Mouse (Mus musculus) myocyte (in vitro differentiated cells): ENCODE measurements around the gene Mylip. TPM values are rescaled to one million over a fixed set of nuclear protein-coding genes. Genes with fewer than 3 reads are reported as not detected.

Experiments
- H3K27me3 ChIP-seq: one replicate; pipeline ENCODE4 v1.6.1; 2011; ENCODE audit not compliant: control insufficient read depth, insufficient read depth, insufficient read length
- H3K36me3 ChIP-seq: one replicate; pipeline ENCODE4 v1.6.1; 2011; ENCODE audit not compliant: control insufficient read depth, insufficient read depth
- H3K4me2 ChIP-seq: one replicate; pipeline ENCODE4 v1.6.1; 2011; ENCODE audit warnings: low read depth, control low read depth
- H3K4me3 ChIP-seq: one replicate; pipeline ENCODE4 v1.5.1; 2011; ENCODE audit warnings: mild to moderate bottlenecking, control low read depth, moderate library complexity
- H3K79me2 ChIP-seq: one replicate; pipeline ENCODE4 v1.6.1; 2011; ENCODE audit not compliant: control insufficient read depth, insufficient read depth
- H3ac ChIP-seq: one replicate; pipeline ENCODE4 v1.6.1; 2011; ENCODE audit not compliant: control insufficient read depth, insufficient read length
- CEBPB ChIP-seq: IDR thresholded peaks from 2 replicates; pipeline ENCODE4 v1.6.1; 2011; ENCODE audit warnings: mild to moderate bottlenecking, moderate library complexity; ENCODE audit not compliant: poor library complexity, insufficient read depth, severe bottlenecking
- E2F4 ChIP-seq: IDR thresholded peaks from one replicate; pipeline ENCODE4 v1.6.1; 2011; ENCODE audit warnings: mild to moderate bottlenecking, control low read depth, moderate library complexity; ENCODE audit not compliant: insufficient read depth
- MAX ChIP-seq: IDR thresholded peaks from one replicate; pipeline ENCODE4 v1.6.1; 2011; ENCODE audit warnings: low read depth, mild to moderate bottlenecking, control low read depth
- MYOD1 ChIP-seq, 3 experiments: IDR thresholded peaks; one replicate each; pipeline ENCODE4 v1.6.1; 2011; ENCODE audit warnings: control low read depth in 2 of 3, low read depth in 2 of 3, mild to moderate bottlenecking in 2 of 3, moderate library complexity in 1 of 3; ENCODE audit not compliant: insufficient read length in 2 of 3, control insufficient read depth in 1 of 3
- MYOG ChIP-seq, 3 experiments: IDR thresholded peaks; one replicate each; pipeline ENCODE4 v1.6.1; 2011; ENCODE audit warnings: control low read depth in 2 of 3, low read depth in 2 of 3, mild to moderate bottlenecking in 2 of 3; ENCODE audit not compliant: insufficient read length in 2 of 3, control insufficient read depth in 1 of 3, insufficient read depth in 1 of 3
- POLR2A ChIP-seq: IDR thresholded peaks from one replicate; pipeline ENCODE4 v1.6.1; 2011; ENCODE audit warnings: low read depth, mild to moderate bottlenecking, control low read depth, moderate library complexity; ENCODE audit not compliant: insufficient read length
- POLR2AphosphoS2 ChIP-seq: IDR thresholded peaks from one replicate; pipeline ENCODE4 v1.6.1; 2011; ENCODE audit warnings: low read depth, control low read depth; ENCODE audit not compliant: insufficient read length
- REST ChIP-seq: IDR thresholded peaks from one replicate; pipeline ENCODE4 v1.6.1; 2011; ENCODE audit warnings: mild to moderate bottlenecking, control low read depth, moderate library complexity; ENCODE audit not compliant: insufficient read depth, insufficient read length
- SRF ChIP-seq: IDR thresholded peaks from one replicate; pipeline ENCODE4 v1.6.1; 2011; ENCODE audit warnings: low read depth; ENCODE audit not compliant: control insufficient read depth, insufficient read length
- TCF12 ChIP-seq: IDR thresholded peaks from one replicate; pipeline ENCODE4 v1.6.1; 2011; ENCODE audit warnings: mild to moderate bottlenecking, control low read depth; ENCODE audit not compliant: poor library complexity, insufficient read depth, severe bottlenecking
- TCF3 ChIP-seq: IDR thresholded peaks from one replicate; pipeline ENCODE4 v1.6.1; 2011; ENCODE audit warnings: low read depth, control low read depth; ENCODE audit not compliant: insufficient read length
- USF1 ChIP-seq: IDR thresholded peaks from one replicate; pipeline ENCODE4 v1.6.1; 2011; ENCODE audit warnings: low read depth, mild to moderate bottlenecking, control low read depth, moderate library complexity
- polyA plus RNA-seq: library from polyadenylated mRNA; unstranded; fragments of >200 nt; fragmentation: generic; extraction: Trizol; gene quantifications from one replicate; pipeline ENCODE4 v1.2.1, GENCODE M21; 2012; ENCODE audit warnings: missing spikeins

Mylip gene
- polyA plus RNA-seq, 1 experiment: 8.3 TPM

GRCm38 (mm10) chr13:45455108-45455861, 65.7 kb downstream of the Mylip start:
- H3K4me2 ChIP-seq: peak overlapping the region; percentile 49
- no peaks in the 10 kb centered on the region for H3K27me3 ChIP-seq
- no peak for TF ChIP-seq TCF3
- TF ChIP-seq POLR2AphosphoS2: no peak
- TF ChIP-seq MYOD1 (IDR thresholded peaks at IDR 0.05; ENCODE audit: control insufficient read depth in 1 of 3, insufficient read length in 2 of 3, low read depth in 2 of 3): peak in 1 of 3 experiments; percentile 25
- no peak for TF ChIP-seq USF1
- H3K79me2 ChIP-seq: no peaks in the 10 kb centered on the region
- H3K4me3 ChIP-seq: no peak overlapping the region
- H3K36me3 ChIP-seq: no peaks in the 10 kb centered on the region
- no peak overlapping the region for H3ac ChIP-seq

GRCm38 (mm10) chr13:45455862-45456192, 66.3 kb downstream of the Mylip start:
- Histone ChIP-seq H3K79me2 (no peaks in the 10 kb centered on the region), H3K4me2 (peak overlapping the region; percentile 49), H3K4me3 (no peak overlapping the region), H3K27me3 (no peaks in the 10 kb centered on the region), H3ac (no peak overlapping the region), H3K36me3 (no peaks in the 10 kb centered on the region)
- TF ChIP-seq USF1: no peak
- no peak for TF ChIP-seq TCF3
- TF ChIP-seq POLR2A: no peak
- TF ChIP-seq TCF12: no peak
- TF ChIP-seq POLR2AphosphoS2: no peak
- TF ChIP-seq E2F4: no peak
- TF ChIP-seq MYOD1 (IDR thresholded peaks at IDR 0.05; ENCODE audit: control insufficient read depth in 1 of 3, insufficient read length in 2 of 3, low read depth in 2 of 3): no peak
- no peak for TF ChIP-seq MYOG (IDR thresholded peaks at IDR 0.05; ENCODE audit: control insufficient read depth in 1 of 3, insufficient read depth in 1 of 3, insufficient read length in 2 of 3, low read depth in 2 of 3)
- no peak for TF ChIP-seq REST

GRCm38 (mm10) chr13:45457459-45457858, 67.9 kb downstream of the Mylip start:
- Histone ChIP-seq H3K79me2 (no peaks in the 10 kb centered on the region), H3K4me2 (no peak overlapping the region), H3K27me3 (no peaks in the 10 kb centered on the region), H3K36me3 (no peaks in the 10 kb centered on the region), H3K4me3 (no peak overlapping the region), H3ac (no peak overlapping the region)
- TF ChIP-seq CEBPB (no peak), MYOD1 (IDR thresholded peaks at IDR 0.05; ENCODE audit: control insufficient read depth in 1 of 3, insufficient read length in 2 of 3, low read depth in 2 of 3) (no peak), MYOG (IDR thresholded peaks at IDR 0.05; ENCODE audit: control insufficient read depth in 1 of 3, insufficient read depth in 1 of 3, insufficient read length in 2 of 3, low read depth in 2 of 3) (no peak), POLR2A (no peak), SRF (no peak), TCF12 (no peak), REST (no peak), USF1 (no peak), TCF3 (no peak), E2F4 (no peak)

- TF ChIP-seq TCF12: no peak
- TF ChIP-seq MAX: no peak
- TF ChIP-seq MYOD1 (IDR thresholded peaks at IDR 0.05; ENCODE audit: control insufficient read depth in 1 of 3, insufficient read length in 2 of 3, low read depth in 2 of 3): peak in 2 of 3 experiments; percentile 55 to 61
- peak in 2 of 3 experiments; percentile 6 to 68 for TF ChIP-seq MYOG (IDR thresholded peaks at IDR 0.05; ENCODE audit: control insufficient read depth in 1 of 3, insufficient read depth in 1 of 3, insufficient read length in 2 of 3, low read depth in 2 of 3)
- no peak overlapping the region for H3ac ChIP-seq
- no peaks in the 10 kb centered on the region for H3K27me3 ChIP-seq
- H3K36me3 ChIP-seq: no peaks in the 10 kb centered on the region
- H3K4me2 ChIP-seq: no peak overlapping the region
- no peak overlapping the region for H3K4me3 ChIP-seq
- H3K79me2 ChIP-seq: no peaks in the 10 kb centered on the region
Observed at GRCm38 (mm10) chr13:45460177-45460576, 70.6 kb downstream of the Mylip start.

- Histone ChIP-seq H3K79me2 (no peaks in the 10 kb centered on the region), H3K36me3 (no peaks in the 10 kb centered on the region), H3K27me3 (no peaks in the 10 kb centered on the region), H3K4me3 (no peak overlapping the region), H3K4me2 (no peak overlapping the region), H3ac (no peak overlapping the region)
- peak in 2 of 3 experiments; percentile 51 to 72 for TF ChIP-seq MYOD1 (IDR thresholded peaks at IDR 0.05; ENCODE audit: control insufficient read depth in 1 of 3, insufficient read length in 2 of 3, low read depth in 2 of 3)
- no peak for TF ChIP-seq TCF12
Observed at GRCm38 (mm10) chr13:45461370-45461958, 71.9 kb downstream of the Mylip start.

Other genes starting within 250 kb of the Mylip start
- gene Gmpr, start 117.7 kb downstream of the Mylip start, polyA plus RNA-seq: 41.6 TPM